Mouse (Mus musculus) left cerebral cortex, adult 8-10 months (tissue): ENCODE measurements around the gene Fyb. TPM values are rescaled to one million over a fixed set of nuclear protein-coding genes. Genes with fewer than 3 reads are reported as not detected.
A peak's percentile ranks its signal among the peaks of the same experiment; 100 is the strongest.
"Not testable (repeated sequence)": the region's sequence is repeated elsewhere in the genome, so short reads cannot be mapped to it uniquely, and the experiment has no call there.

ENCODE experiments used
- DNase-seq, 2 experiments: peaks; one replicate each; pipeline ENCODE4 v3.0.0; 2022; ENCODE audit warnings: low spot score in 2 of 2
- total RNA-seq, 4 experiments: library from RNA; stranded (reverse); gene quantifications; 2 replicates each; pipeline ENCODE4 v1.2.4; 2022

Gene Fyb
- total RNA-seq, 4 experiments from 2014 or later, result 6.3 to 17.3 (median 13.4) TPM

GRCm38 (mm10) chr15:6560696-6561095, 38.0 kb downstream of the Fyb start:
- no peak for DNase-seq

GRCm38 (mm10) chr15:6562161-6562560, 39.5 kb downstream of the Fyb start:
- no peak for DNase-seq

- no peak for DNase-seq
Measured at GRCm38 (mm10) chr15:6562629-6563028, 40.0 kb downstream of the Fyb start.

GRCm38 (mm10) chr15:6564977-6565421, 42.3 kb downstream of the Fyb start:
- no peak for DNase-seq

- no peak for DNase-seq
Measured at GRCm38 (mm10) chr15:6565873-6566272, 43.2 kb downstream of the Fyb start.

- no peak for DNase-seq
Measured at GRCm38 (mm10) chr15:6567993-6568392, 45.3 kb downstream of the Fyb start.

- DNase-seq, result no peak
Measured at GRCm38 (mm10) chr15:6568605-6569004, 46.0 kb downstream of the Fyb start.

GRCm38 (mm10) chr15:6569074-6569473, 46.4 kb downstream of the Fyb start:
- no peak for DNase-seq

GRCm38 (mm10) chr15:6570164-6570861, 47.7 kb downstream of the Fyb start:
- DNase-seq, result no peak

- peak in 1 of 2 experiments; percentile 16 for DNase-seq
Measured at GRCm38 (mm10) chr15:6570876-6571275, 48.2 kb downstream of the Fyb start.

- DNase-seq, result no peak
Measured at GRCm38 (mm10) chr15:6574283-6574960, 51.8 kb downstream of the Fyb start.

- no peak for DNase-seq
Measured at GRCm38 (mm10) chr15:6577971-6578370, 55.3 kb downstream of the Fyb start.

GRCm38 (mm10) chr15:6578654-6579053, 56.0 kb downstream of the Fyb start:
- no peak for DNase-seq

- DNase-seq, result no peak
Measured at GRCm38 (mm10) chr15:6579194-6579768, 56.6 kb downstream of the Fyb start.

GRCm38 (mm10) chr15:6579769-6580261, 57.2 kb downstream of the Fyb start:
- no peak for DNase-seq

- DNase-seq, result no peak
Measured at GRCm38 (mm10) chr15:6584645-6585044, 62.0 kb downstream of the Fyb start.

- DNase-seq, result not testable (repeated sequence)
Measured at GRCm38 (mm10) chr15:6586351-6586750, 63.7 kb downstream of the Fyb start.

- no peak for DNase-seq
Measured at GRCm38 (mm10) chr15:6587526-6587925, 64.9 kb downstream of the Fyb start.

GRCm38 (mm10) chr15:6588192-6588591, 65.5 kb downstream of the Fyb start:
- DNase-seq, result no peak

GRCm38 (mm10) chr15:6590846-6591451, 68.3 kb downstream of the Fyb start:
- no peak for DNase-seq

- DNase-seq, result no peak
Measured at GRCm38 (mm10) chr15:6591527-6591926, 68.9 kb downstream of the Fyb start.
